Mouse (Mus musculus) regulatory T cell (primary cell): ENCODE measurements around the gene Tlr13.
"Not testable (repeated sequence)": the region's sequence is repeated elsewhere in the genome, so short reads cannot be mapped to it uniquely, and the experiment has no call there.

ENCODE experiments used
- in situ Hi-C: fragments of 300-600 bp; cut with MboI, MseI; formaldehyde crosslinking; loops from one replicate; pipeline ENCODE4 v1.15.1; 2025; ENCODE audit warnings: high pct_unique_total_duplicates

The Tlr13 gene

DNA sequence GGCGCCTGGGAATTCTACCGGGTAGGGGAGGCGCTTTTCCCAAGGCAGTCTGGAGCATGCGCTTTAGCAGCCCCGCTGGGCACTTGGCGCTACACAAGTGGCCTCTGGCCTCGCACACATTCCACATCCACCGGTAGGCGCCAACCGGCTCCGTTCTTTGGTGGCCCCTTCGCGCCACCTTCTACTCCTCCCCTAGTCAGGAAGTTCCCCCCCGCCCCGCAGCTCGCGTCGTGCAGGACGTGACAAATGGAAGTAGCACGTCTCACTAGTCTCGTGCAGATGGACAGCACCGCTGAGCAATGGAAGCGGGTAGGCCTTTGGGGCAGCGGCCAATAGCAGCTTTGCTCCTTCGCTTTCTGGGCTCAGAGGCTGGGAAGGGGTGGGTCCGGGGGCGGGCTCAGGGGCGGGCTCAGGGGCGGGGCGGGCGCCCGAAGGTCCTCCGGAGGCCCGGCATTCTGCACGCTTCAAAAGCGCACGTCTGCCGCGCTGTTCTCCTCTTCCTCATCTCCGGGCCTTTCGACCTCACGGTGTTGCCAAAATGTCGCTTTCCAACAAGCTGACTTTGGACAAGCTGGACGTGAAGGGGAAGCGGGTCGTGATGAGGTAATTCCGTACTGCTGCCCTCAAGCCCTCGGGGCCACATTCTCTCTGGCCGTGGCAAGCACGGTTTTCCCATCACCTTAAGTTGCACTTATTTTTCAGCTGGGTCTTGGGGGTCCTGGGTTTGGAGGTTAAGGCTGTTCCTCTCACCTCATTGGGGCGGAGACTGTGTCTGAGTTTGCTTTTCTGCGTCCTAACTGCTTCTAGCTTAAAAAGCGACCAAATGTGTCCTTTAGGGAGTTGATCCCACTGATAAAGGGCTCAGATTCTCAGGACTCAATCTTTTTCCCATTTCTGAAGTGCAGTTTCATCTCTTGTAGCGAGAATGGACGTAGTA is 44.0 kb downstream of the Tlr13 start, which contains the start of gene Pgk1:
Gene Pgk1 (plus strand): TSS at position 388 of the 937 bp plus-strand sequence.
- in situ Hi-C loops = no loop called here

- in situ Hi-C loops = no loop called here
Observed at GRCm38 (mm10) chrX:106187737-106188136, 44.7 kb downstream of the Tlr13 start.

DNA sequence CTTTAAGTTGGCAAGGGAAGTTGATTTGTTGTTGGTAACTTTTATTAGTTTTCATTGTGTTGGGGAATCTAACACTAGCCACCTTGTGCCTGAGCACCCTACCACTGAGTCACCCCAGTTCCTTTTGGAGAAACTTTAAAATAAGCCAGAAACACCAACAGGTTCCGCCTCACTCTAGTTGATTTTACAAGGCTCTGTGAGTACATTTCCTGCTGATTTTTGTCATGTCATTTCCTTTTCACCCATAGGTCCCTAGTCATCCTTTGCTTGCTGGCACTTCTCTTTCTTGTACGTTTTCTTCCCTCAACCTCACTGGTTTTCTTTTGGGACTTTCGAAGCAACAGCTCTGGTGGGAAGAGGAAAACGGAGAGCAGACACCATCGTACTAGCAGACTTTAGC is 46.4 kb downstream of the Tlr13 start:
- in situ Hi-C loops = no loop called here

GRCm38 (mm10) chrX:106190091-106190490 is 47.1 kb downstream of the Tlr13 start:
- in situ Hi-C loops = no loop called here

- in situ Hi-C loops = not testable (repeated sequence)
Observed at GRCm38 (mm10) chrX:106194361-106194760, 51.4 kb downstream of the Tlr13 start.

DNA sequence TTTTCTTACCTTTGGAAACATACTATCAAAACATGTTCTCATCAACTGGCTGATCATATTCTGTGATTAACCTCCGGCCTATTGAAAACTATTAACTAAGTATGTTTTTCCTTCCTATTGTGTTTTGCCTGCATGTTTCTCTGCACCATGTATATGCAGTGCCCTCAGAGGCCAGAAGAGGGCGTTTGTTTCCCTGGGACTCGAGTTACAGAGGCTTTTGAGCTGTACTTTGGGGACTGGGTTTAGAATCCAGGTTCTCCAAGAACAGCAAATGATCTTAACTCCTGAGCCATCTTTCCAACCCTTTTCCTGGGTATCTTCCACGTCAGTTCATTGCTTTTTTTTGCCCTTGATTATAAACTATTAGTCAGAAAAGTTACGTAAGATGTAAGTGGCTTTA is 54.3 kb downstream of the Tlr13 start:
- in situ Hi-C loops = no loop called here

DNA sequence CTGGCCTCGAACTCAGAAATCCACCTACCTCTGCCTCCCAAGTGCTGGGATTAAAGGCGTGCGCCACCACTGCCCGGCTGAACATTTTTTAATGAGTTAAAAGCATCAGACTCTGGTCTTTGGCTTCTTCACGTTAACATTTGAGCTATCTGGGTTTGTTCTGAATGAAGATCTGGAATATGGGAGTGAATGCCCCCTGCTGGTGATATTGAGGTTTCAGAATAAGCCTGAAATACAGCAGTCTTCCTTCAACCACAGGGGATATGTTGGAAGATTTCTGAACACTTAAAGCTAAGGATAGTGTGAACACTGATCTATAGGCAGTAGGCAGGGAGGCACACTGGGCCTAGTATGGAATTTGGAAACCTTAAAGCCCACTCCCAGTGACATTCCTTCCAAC is 55.9 kb downstream of the Tlr13 start:
- in situ Hi-C loops = no loop called here

GRCm38 (mm10) chrX:106209100-106209499 is 66.1 kb downstream of the Tlr13 start:
- in situ Hi-C loops = no loop called here
